Mouse (Mus musculus) bone marrow, adult 2 months (tissue): ENCODE measurements around the gene Tenm3.

Source experiments
- CTCF ChIP-seq: fragments of 200-500 bp; IDR thresholded peaks from 2 replicates; pipeline ENCODE4 v1.5.1; 2011; ENCODE audit warnings: low read length, control low read depth; ENCODE audit not compliant: control insufficient read depth, insufficient read depth
- POLR2A ChIP-seq: fragments of 200-500 bp; IDR thresholded peaks from 2 replicates; pipeline ENCODE4 v1.6.1; 2011; ENCODE audit warnings: low read depth, mild to moderate bottlenecking, control low read depth, low read length, borderline replicate concordance; ENCODE audit not compliant: control insufficient read depth

- no peak for TF ChIP-seq CTCF
- TF ChIP-seq POLR2A: no peak
Measured at GRCm38 (mm10) chr8:48195971-48196370, 647.8 kb downstream of the Tenm3 start.
